Mouse (Mus musculus) ES-E14 (cell line): ENCODE results near the gene Baiap3. TPM values are rescaled to one million over a fixed set of nuclear protein-coding genes. Genes with fewer than 3 reads are reported as not detected.
"Not testable (repeated sequence)": the region's sequence is repeated elsewhere in the genome, so short reads cannot be mapped to it uniquely, and the experiment has no call there.

Source experiments
- DNase-seq: peaks from one replicate; pipeline ENCODE4 v3.0.0-alpha.2; 2013; ENCODE audit warnings: low read depth, low spot score
- H3K27ac ChIP-seq: 2 replicates; pipeline ENCODE4 v1.5.1; 2012; ENCODE audit warnings: low read depth, mild to moderate bottlenecking, low read length, moderate library complexity, mixed read lengths; ENCODE audit not compliant: poor library complexity, insufficient read depth, severe bottlenecking
- H3K36me3 ChIP-seq: 2 replicates; pipeline ENCODE4 v1.6.1; 2012; ENCODE audit warnings: mild to moderate bottlenecking, low read length, moderate library complexity, mixed read lengths; ENCODE audit not compliant: control insufficient read depth, poor library complexity, insufficient read depth, severe bottlenecking
- H3K4me1 ChIP-seq, 2 experiments: fragments of 150-350 bp in 1 of 2; sonication (generic) in 1 of 2; 2 replicates each; pipeline ENCODE4 v1.6.1; 2012; ENCODE audit warnings: low read length in 2 of 2, mild to moderate bottlenecking in 1 of 2, mixed read lengths in 1 of 2; ENCODE audit not compliant: control insufficient read depth in 2 of 2, insufficient read depth in 2 of 2, poor library complexity in 1 of 2
- H3K4me3 ChIP-seq, 2 experiments: fragments of 150-350 bp in 1 of 2; sonication (generic) in 1 of 2; 2 replicates each; pipeline ENCODE4 v1.5.1; 2012; ENCODE audit warnings: low read length in 2 of 2, low read depth in 1 of 2, mild to moderate bottlenecking in 1 of 2, mixed read lengths in 1 of 2; ENCODE audit not compliant: insufficient read depth in 1 of 2, poor library complexity in 1 of 2, severe bottlenecking in 1 of 2
- H3K9ac ChIP-seq: 2 replicates; pipeline ENCODE4 v1.6.1; 2012; ENCODE audit warnings: low read depth, mild to moderate bottlenecking, low read length, mixed read lengths; ENCODE audit not compliant: poor library complexity, insufficient read depth, severe bottlenecking
- H3K9me3 ChIP-seq: fragments of 150-350 bp; sonication (generic); 2 replicates; pipeline ENCODE4 v1.6.1; 2012; ENCODE audit warnings: low read depth, mild to moderate bottlenecking, low read length; ENCODE audit not compliant: control insufficient read depth, insufficient read depth
- CHD2 ChIP-seq: IDR thresholded peaks from 2 replicates; pipeline ENCODE4 v1.6.1; 2014; ENCODE audit warnings: mild to moderate bottlenecking, low read depth, low read length, inconsistent platforms
- HCFC1 ChIP-seq: IDR thresholded peaks from 2 replicates; pipeline ENCODE4 v1.6.1; 2012; ENCODE audit warnings: low read length, inconsistent platforms, borderline replicate concordance; ENCODE audit not compliant: insufficient read depth
- MAFK ChIP-seq: IDR thresholded peaks from 2 replicates; pipeline ENCODE4 v1.6.1; 2014; ENCODE audit warnings: mild to moderate bottlenecking, low read depth, low read length, inconsistent platforms; ENCODE audit not compliant: insufficient read depth
- ZC3H11A ChIP-seq: IDR thresholded peaks from 2 replicates; pipeline ENCODE4 v1.6.1; 2012; ENCODE audit warnings: low read depth, mild to moderate bottlenecking, inconsistent platforms, low read length, borderline replicate concordance
- ZNF384 ChIP-seq: IDR thresholded peaks from 2 replicates; pipeline ENCODE4 v1.6.1; 2012; ENCODE audit warnings: low read depth, low read length, inconsistent platforms
- in situ Hi-C, 2 experiments: fragments of 600-800 bp; cut with MboI; formaldehyde crosslinking; loops; one replicate each; pipeline ENCODE4 v1.15.1; 2025; ENCODE audit warnings: low sequenced_read_pairs in 2 of 2, inconsistent platforms in 1 of 2; ENCODE audit not compliant: unreplicated experiment in 2 of 2
- total RNA-seq: library from RNA; depleted of rRNA; stranded (reverse); fragments of 300-350 nt; gene quantifications from 2 replicates; pipeline ENCODE4 v1.2.3, GENCODE M21; 2012

Baiap3 gene
- total RNA-seq, 1 experiment: 1.9 TPM

- H3K4me1 ChIP-seq: peaks cover 0 to 2% of the 10 kb centered on the region in 2 experiments; a peak in 1 of 4 replicates
- in situ Hi-C loops: no loop called here
- DNase-seq: no peak
- no peaks in the 10 kb centered on the region for H3K9me3 ChIP-seq
- peaks cover 34% of the 10 kb centered on the region for H3K36me3 ChIP-seq
- TF ChIP-seq MAFK (no peak), ZC3H11A (no peak), CHD2 (no peak), HCFC1 (no peak), ZNF384 (no peak)
- no peak overlapping the region for H3K27ac ChIP-seq
- no peak overlapping the region for H3K9ac ChIP-seq
- H3K4me3 ChIP-seq: no peak overlapping the region
Measured at GRCm38 (mm10) chr17:25230700-25231099, 25.5 kb downstream of the Baiap3 start.

GRCm38 (mm10) chr17:25230014-25230655, 26.0 kb downstream of the Baiap3 start:
- H3K4me1 ChIP-seq, H3K9me3 ChIP-seq, H3K9ac ChIP-seq, DNase-seq, in situ Hi-C loops, H3K4me3 ChIP-seq, H3K27ac ChIP-seq: not testable (repeated sequence)
- peaks cover 29% of the 10 kb centered on the region for H3K36me3 ChIP-seq

GRCm38 (mm10) chr17:25227991-25228390, 28.2 kb downstream of the Baiap3 start:
- peaks cover 25% of the 10 kb centered on the region for H3K36me3 ChIP-seq
- H3K9ac ChIP-seq: no peak overlapping the region
- in situ Hi-C loops: no loop called here
- no peak overlapping the region for H3K4me3 ChIP-seq
- H3K4me1 ChIP-seq: peaks cover 0 to 4% of the 10 kb centered on the region in 2 experiments; a peak in 1 of 4 replicates
- no peaks in the 10 kb centered on the region for H3K9me3 ChIP-seq
- no peak for TF ChIP-seq HCFC1
- no peak for TF ChIP-seq CHD2
- no peak for TF ChIP-seq MAFK
- no peak for TF ChIP-seq ZNF384
- TF ChIP-seq ZC3H11A: no peak
- DNase-seq: no peak
- no peak overlapping the region for H3K27ac ChIP-seq

DNA sequence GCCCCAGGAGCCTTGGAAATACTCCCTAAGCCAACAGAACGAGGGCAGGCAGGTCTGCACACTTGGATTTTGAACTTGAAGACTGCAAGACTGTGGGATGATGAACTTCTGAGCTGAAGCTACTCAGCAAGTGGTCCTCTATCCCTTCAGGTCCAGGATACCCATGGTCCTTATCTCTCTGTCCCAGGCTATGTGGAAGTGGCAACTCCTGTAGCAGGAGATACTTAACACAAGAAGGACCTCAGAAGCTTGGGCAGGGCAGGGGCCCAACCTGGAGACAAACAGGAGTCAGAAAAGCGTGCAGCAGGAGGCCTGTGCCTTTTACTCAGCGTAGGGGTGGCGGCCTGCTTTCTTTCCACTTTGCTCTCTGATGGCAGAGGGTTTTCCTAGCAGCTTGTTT, 30.5 kb downstream of the Baiap3 start:
- peaks cover 2 to 8% of the 10 kb centered on the region in 2 experiments; a peak in 1 of 4 replicates for H3K4me1 ChIP-seq
- H3K4me3 ChIP-seq: no peak overlapping the region
- no peak for TF ChIP-seq MAFK
- no peak for TF ChIP-seq CHD2
- TF ChIP-seq HCFC1: no peak
- no peak for DNase-seq
- no peaks in the 10 kb centered on the region for H3K9me3 ChIP-seq
- peaks cover 16% of the 10 kb centered on the region for H3K36me3 ChIP-seq
- no peak overlapping the region for H3K27ac ChIP-seq
- no peak overlapping the region for H3K9ac ChIP-seq
- in situ Hi-C loops: no loop called here

- no peak overlapping the region for H3K4me3 ChIP-seq
- DNase-seq: no peak
- H3K9me3 ChIP-seq: no peaks in the 10 kb centered on the region
- H3K36me3 ChIP-seq: peaks cover 11% of the 10 kb centered on the region; the same call in 1 of the 2 replicates
- in situ Hi-C loops: no loop called here
- TF ChIP-seq CHD2 (no peak), ZC3H11A (no peak), HCFC1 (no peak), ZNF384 (no peak)
- no peak overlapping the region for H3K9ac ChIP-seq
- H3K27ac ChIP-seq: no peak overlapping the region
- peaks cover 2 to 8% of the 10 kb centered on the region in 2 experiments; a peak in 1 of 4 replicates for H3K4me1 ChIP-seq
Measured at GRCm38 (mm10) chr17:25224586-25225222, 31.5 kb downstream of the Baiap3 start.
